Mouse (Mus musculus): Measurements from ENCODE around the gene Aanat. TPM values are rescaled to one million over a fixed set of nuclear protein-coding genes. Genes with fewer than 3 reads are reported as not detected.
"Not testable (repeated sequence)": the region's sequence is repeated elsewhere in the genome, so short reads cannot be mapped to it uniquely, and the experiment has no call there.

Aanat gene
- polyA plus RNA-seq, 1 experiment from 2014 or later, result not detected

- not testable (repeated sequence) for H3K9ac ChIP-seq (ENCODE audit: low read length); H3K9me3 ChIP-seq (ENCODE audit: control insufficient read depth, low read length); H3K27me3 ChIP-seq (ENCODE audit: control insufficient read depth, insufficient read depth, low read length); H3K36me3 ChIP-seq (ENCODE audit: control insufficient read depth, insufficient read depth, low read length); H3K4me3 ChIP-seq (ENCODE audit: low read depth, low read length); H3K4me2 ChIP-seq (ENCODE audit: low read depth); DNase-seq (ENCODE audit: low spot score); H3K27ac ChIP-seq (ENCODE audit: low read depth, low read length); H3K4me1 ChIP-seq (ENCODE audit: control insufficient read depth, insufficient read depth, low read length); ATAC-seq (ENCODE audit: insufficient read depth, low FRiP score, low TSS enrichment)
- 76% methylated on average over 8 of the region's 8 CpGs for WGBS
These were observed 50.4 kb downstream of the Aanat start for GRCm38 (mm10) chr11:116636607-116637006.

GRCm38 (mm10) chr11:116641168-116641567 is 54.9 kb downstream of the Aanat start:
- no peak overlapping the region for H3K9ac ChIP-seq (ENCODE audit: low read length)
- no peaks in the 10 kb centered on the region for H3K9me3 ChIP-seq (ENCODE audit: control insufficient read depth, low read length)
- no peak overlapping the region for H3K4me3 ChIP-seq (ENCODE audit: low read depth, low read length)
- DNase-seq (ENCODE audit: low spot score) (no peak), ATAC-seq (ENCODE audit: insufficient read depth, low FRiP score, low TSS enrichment) (no peak)
- H3K4me2 ChIP-seq (ENCODE audit: low read depth), result no peak overlapping the region
- H3K27ac ChIP-seq (ENCODE audit: low read depth, low read length), result no peak overlapping the region
- no peaks in the 10 kb centered on the region for H3K27me3 ChIP-seq (ENCODE audit: control insufficient read depth, insufficient read depth, low read length)
- WGBS, result 52% methylated on average over 5 of the region's 5 CpGs
- no peaks in the 10 kb centered on the region for H3K36me3 ChIP-seq (ENCODE audit: control insufficient read depth, insufficient read depth, low read length)
- peaks cover 6% of the 10 kb centered on the region; the same call in 1 of the 2 replicates for H3K4me1 ChIP-seq (ENCODE audit: control insufficient read depth, insufficient read depth, low read length)

GRCm38 (mm10) chr11:116641731-116642130 is 55.5 kb downstream of the Aanat start:
- WGBS, result 70% methylated on average over 3 of the region's 3 CpGs

GRCm38 (mm10) chr11:116642681-116643578 is 56.7 kb downstream of the Aanat start:
- H3K4me1 ChIP-seq (ENCODE audit: control insufficient read depth, insufficient read depth, low read length), result peaks cover 6% of the 10 kb centered on the region; the same call in 1 of the 2 replicates
- DNase-seq (ENCODE audit: low spot score) (peak; percentile 89), ATAC-seq (ENCODE audit: insufficient read depth, low FRiP score, low TSS enrichment) (peak; percentile 67)
- H3K4me2 ChIP-seq (ENCODE audit: low read depth), result peak overlapping the region; percentile 40
- no peak overlapping the region for H3K4me3 ChIP-seq (ENCODE audit: low read depth, low read length)
- 34% methylated on average over 14 of the region's 14 CpGs for WGBS
- no peak overlapping the region for H3K27ac ChIP-seq (ENCODE audit: low read depth, low read length)
- no peaks in the 10 kb centered on the region for H3K36me3 ChIP-seq (ENCODE audit: control insufficient read depth, insufficient read depth, low read length)
- H3K9ac ChIP-seq (ENCODE audit: low read length), result peak overlapping the region; percentile 49; the same call in 1 of the 2 replicates
- H3K27me3 ChIP-seq (ENCODE audit: control insufficient read depth, insufficient read depth, low read length), result no peaks in the 10 kb centered on the region
- no peaks in the 10 kb centered on the region for H3K9me3 ChIP-seq (ENCODE audit: control insufficient read depth, low read length)

More at GRCm38 (mm10) chr11:116641731-116642130, 55.5 kb downstream of the Aanat start:
- H3K27me3 ChIP-seq (ENCODE audit: control insufficient read depth, insufficient read depth, low read length), result no peaks in the 10 kb centered on the region
- no peak overlapping the region for H3K9ac ChIP-seq (ENCODE audit: low read length)
- H3K36me3 ChIP-seq (ENCODE audit: control insufficient read depth, insufficient read depth, low read length), result no peaks in the 10 kb centered on the region
- no peak overlapping the region for H3K27ac ChIP-seq (ENCODE audit: low read depth, low read length)
- H3K4me2 ChIP-seq (ENCODE audit: low read depth), result no peak overlapping the region
- DNase-seq (ENCODE audit: low spot score) (no peak), ATAC-seq (ENCODE audit: insufficient read depth, low FRiP score, low TSS enrichment) (no peak)
- H3K9me3 ChIP-seq (ENCODE audit: control insufficient read depth, low read length), result no peaks in the 10 kb centered on the region
- H3K4me3 ChIP-seq (ENCODE audit: low read depth, low read length), result no peak overlapping the region
- peaks cover 6% of the 10 kb centered on the region; the same call in 1 of the 2 replicates for H3K4me1 ChIP-seq (ENCODE audit: control insufficient read depth, insufficient read depth, low read length)

- peaks cover 9% of the 10 kb centered on the region; the same call in 1 of the 2 replicates for H3K4me1 ChIP-seq (ENCODE audit: control insufficient read depth, insufficient read depth, low read length)
- ATAC-seq (ENCODE audit: insufficient read depth, low FRiP score, low TSS enrichment), result peak; percentile 53
These were observed 57.5 kb downstream of the Aanat start for GRCm38 (mm10) chr11:116643579-116644224.

GRCm38 (mm10) chr11:116644225-116645112 is 58.2 kb downstream of the Aanat start:
- H3K9me3 ChIP-seq (ENCODE audit: control insufficient read depth, low read length), result no peaks in the 10 kb centered on the region
- 53% methylated on average over 21 of the region's 21 CpGs for WGBS
- peaks cover 9% of the 10 kb centered on the region; the same call in 1 of the 2 replicates for H3K4me1 ChIP-seq (ENCODE audit: control insufficient read depth, insufficient read depth, low read length)
- H3K9ac ChIP-seq (ENCODE audit: low read length), result no peak overlapping the region
- DNase-seq (ENCODE audit: low spot score) (no peak), ATAC-seq (ENCODE audit: insufficient read depth, low FRiP score, low TSS enrichment) (no peak)
- no peak overlapping the region for H3K4me3 ChIP-seq (ENCODE audit: low read depth, low read length)
- no peaks in the 10 kb centered on the region for H3K36me3 ChIP-seq (ENCODE audit: control insufficient read depth, insufficient read depth, low read length)
- no peak overlapping the region for H3K4me2 ChIP-seq (ENCODE audit: low read depth)
- no peak overlapping the region for H3K27ac ChIP-seq (ENCODE audit: low read depth, low read length)
- H3K27me3 ChIP-seq (ENCODE audit: control insufficient read depth, insufficient read depth, low read length), result no peaks in the 10 kb centered on the region

More at GRCm38 (mm10) chr11:116643579-116644224, 57.5 kb downstream of the Aanat start:
- no peaks in the 10 kb centered on the region for H3K27me3 ChIP-seq (ENCODE audit: control insufficient read depth, insufficient read depth, low read length)
- no peak for DNase-seq (ENCODE audit: low spot score)
- no peak overlapping the region for H3K27ac ChIP-seq (ENCODE audit: low read depth, low read length)
- peak overlapping the region; percentile 49; the same call in 1 of the 2 replicates for H3K9ac ChIP-seq (ENCODE audit: low read length)
- no peaks in the 10 kb centered on the region for H3K36me3 ChIP-seq (ENCODE audit: control insufficient read depth, insufficient read depth, low read length)
- peak overlapping the region; percentile 40 for H3K4me2 ChIP-seq (ENCODE audit: low read depth)
- no peaks in the 10 kb centered on the region for H3K9me3 ChIP-seq (ENCODE audit: control insufficient read depth, low read length)
- H3K4me3 ChIP-seq (ENCODE audit: low read depth, low read length), result no peak overlapping the region
- WGBS, result 6% methylated on average over 19 of the region's 19 CpGs

GRCm38 (mm10) chr11:116645446-116646110 is 59.3 kb downstream of the Aanat start:
- no peak overlapping the region for H3K9ac ChIP-seq (ENCODE audit: low read length)
- no peak overlapping the region for H3K27ac ChIP-seq (ENCODE audit: low read depth, low read length)
- no peak overlapping the region for H3K4me2 ChIP-seq (ENCODE audit: low read depth)
- no peaks in the 10 kb centered on the region for H3K27me3 ChIP-seq (ENCODE audit: control insufficient read depth, insufficient read depth, low read length)
- no peak for ATAC-seq (ENCODE audit: insufficient read depth, low FRiP score, low TSS enrichment)
- H3K4me3 ChIP-seq (ENCODE audit: low read depth, low read length), result no peak overlapping the region
- no peaks in the 10 kb centered on the region for H3K9me3 ChIP-seq (ENCODE audit: control insufficient read depth, low read length)
- H3K36me3 ChIP-seq (ENCODE audit: control insufficient read depth, insufficient read depth, low read length), result no peaks in the 10 kb centered on the region
- DNase-seq (ENCODE audit: low spot score), result no peak
- H3K4me1 ChIP-seq (ENCODE audit: control insufficient read depth, insufficient read depth, low read length), result peaks cover 9% of the 10 kb centered on the region; the same call in 1 of the 2 replicates
- WGBS, result 48% methylated on average over 8 of the region's 8 CpGs

- ATAC-seq (ENCODE audit: insufficient read depth, low FRiP score, low TSS enrichment) (no peak), DNase-seq (ENCODE audit: low spot score) (no peak)
- H3K9me3 ChIP-seq (ENCODE audit: control insufficient read depth, low read length), result no peaks in the 10 kb centered on the region
- H3K36me3 ChIP-seq (ENCODE audit: control insufficient read depth, insufficient read depth, low read length), result no peaks in the 10 kb centered on the region
- H3K27me3 ChIP-seq (ENCODE audit: control insufficient read depth, insufficient read depth, low read length), result no peaks in the 10 kb centered on the region
- no peak overlapping the region for H3K4me3 ChIP-seq (ENCODE audit: low read depth, low read length)
- H3K4me2 ChIP-seq (ENCODE audit: low read depth), result no peak overlapping the region
- no peak overlapping the region for H3K27ac ChIP-seq (ENCODE audit: low read depth, low read length)
- 81% methylated on average over 10 of the region's 11 CpGs for WGBS
- no peak overlapping the region for H3K9ac ChIP-seq (ENCODE audit: low read length)
- peaks cover 9% of the 10 kb centered on the region; the same call in 1 of the 2 replicates for H3K4me1 ChIP-seq (ENCODE audit: control insufficient read depth, insufficient read depth, low read length)
These were observed 59.9 kb downstream of the Aanat start for GRCm38 (mm10) chr11:116646136-116646535.
